Mouse (Mus musculus) kidney, embryonic 15.5 days (tissue): Measurements from ENCODE around the gene 4930469K13Rik. TPM values are rescaled to one million over a fixed set of nuclear protein-coding genes. Genes with fewer than 3 reads are reported as not detected.

ENCODE experiments used
- ATAC-seq: fragments of 200-750 bp; cut with Nextera tagmentation; replicated peaks from 2 replicates; pipeline ENCODE4 v1.8.0; 2017; ENCODE audit warnings: moderate TSS enrichment; ENCODE audit not compliant: low FRiP score
- H3K27ac ChIP-seq: fragments of 300-500 bp; sonication (generic); 2 replicates; pipeline ENCODE4 v1.5.1; 2015; ENCODE audit warnings: mild to moderate bottlenecking, inconsistent platforms
- H3K27me3 ChIP-seq: fragments of 300-500 bp; sonication (generic); 2 replicates; pipeline ENCODE4 v1.6.1; 2015; ENCODE audit warnings: inconsistent platforms
- H3K36me3 ChIP-seq: fragments of 300-500 bp; sonication (generic); 2 replicates; pipeline ENCODE4 v1.6.1; 2015; ENCODE audit warnings: inconsistent platforms
- H3K4me1 ChIP-seq: fragments of 300-500 bp; sonication (generic); 2 replicates; pipeline ENCODE4 v1.6.1; 2015; ENCODE audit warnings: inconsistent platforms
- H3K4me2 ChIP-seq: fragments of 300-500 bp; sonication (generic); 2 replicates; pipeline ENCODE4 v1.6.1; 2015; ENCODE audit warnings: moderate library complexity, mild to moderate bottlenecking, inconsistent platforms
- H3K4me3 ChIP-seq: fragments of 300-500 bp; sonication (generic); replicated peaks from 2 replicates; pipeline ENCODE4 v1.5.1; 2015; ENCODE audit warnings: mild to moderate bottlenecking, inconsistent platforms
- H3K9ac ChIP-seq: fragments of 300-500 bp; sonication (generic); 2 replicates; pipeline ENCODE4 v1.6.1; 2015; ENCODE audit warnings: mild to moderate bottlenecking, inconsistent platforms
- H3K9me3 ChIP-seq: fragments of 300-500 bp; sonication (generic); replicated peaks from 2 replicates; pipeline ENCODE4 v1.6.1; 2016; ENCODE audit warnings: inconsistent platforms
- WGBS: fragments of 180-500 bp; shearing (Covaris S2); methylation state at CpG from one replicate; pipeline ENCODE4 v1.1.7; 2015; ENCODE audit warnings: mixed read lengths; 5-methylcytosine and 5-hydroxymethylcytosine counted together
- polyA plus RNA-seq: library from polyadenylated mRNA; unstranded; fragments of >200 nt; fragmentation: Nextera tagmentation; extraction: Ambion mirVana; gene quantifications from 2 replicates; pipeline ENCODE4 v1.2.1, GENCODE M21; 2015

The 4930469K13Rik gene
- polyA plus RNA-seq, 1 experiment from 2014 or later: 0.48 TPM

- Histone ChIP-seq H3K27me3 (no peaks in the 10 kb centered on the region), H3K4me1 (no peaks in the 10 kb centered on the region), H3K4me3 (no peak overlapping the region), H3K4me2 (no peak overlapping the region), H3K27ac (no peak overlapping the region), H3K36me3 (no peaks in the 10 kb centered on the region), H3K9ac (no peak overlapping the region), H3K9me3 (no peaks in the 10 kb centered on the region)
- WGBS: 70% methylated on average over 5 of the region's 5 CpGs
- no peak for ATAC-seq
These were observed 68.7 kb downstream of the 4930469K13Rik start for GRCm38 (mm10) chr11:34029658-34030057.

- Histone ChIP-seq H3K9ac (no peak overlapping the region), H3K36me3 (no peaks in the 10 kb centered on the region), H3K4me2 (no peak overlapping the region), H3K4me1 (no peaks in the 10 kb centered on the region), H3K4me3 (no peak overlapping the region), H3K9me3 (no peaks in the 10 kb centered on the region), H3K27ac (no peak overlapping the region), H3K27me3 (no peaks in the 10 kb centered on the region)
- no peak for ATAC-seq
- 90% methylated on average over 1 of the region's 1 CpGs for WGBS
These were observed 73.3 kb downstream of the 4930469K13Rik start for GRCm38 (mm10) chr11:34025091-34025490.

GRCm38 (mm10) chr11:34012007-34012652, 86.2 kb downstream of the 4930469K13Rik start:
- Histone ChIP-seq H3K36me3 (no peaks in the 10 kb centered on the region), H3K9ac (no peak overlapping the region), H3K4me2 (no peak overlapping the region), H3K27me3 (no peaks in the 10 kb centered on the region), H3K9me3 (no peaks in the 10 kb centered on the region), H3K27ac (no peak overlapping the region), H3K4me3 (no peak overlapping the region), H3K4me1 (peaks cover 4% of the 10 kb centered on the region; the same call in 1 of the 2 replicates)
- WGBS: 86% methylated on average over 6 of the region's 6 CpGs
- no peak for ATAC-seq

DNA sequence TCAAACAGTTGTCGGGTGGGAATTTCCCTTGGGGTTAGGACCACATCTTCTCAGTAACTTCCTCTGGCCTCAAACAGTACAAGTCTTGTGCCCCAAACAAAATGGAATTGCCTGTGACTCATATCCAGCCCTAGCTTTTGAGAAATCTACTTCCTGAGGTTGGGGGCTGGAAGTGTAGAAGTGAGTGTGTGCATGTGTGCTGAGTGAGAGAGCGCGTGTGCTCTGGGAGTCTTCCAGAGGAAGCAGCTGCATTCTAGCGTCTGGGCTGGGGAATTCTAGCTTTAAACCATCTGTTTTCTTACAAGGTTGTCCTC, 87.5 kb downstream of the 4930469K13Rik start:
- Histone ChIP-seq H3K4me1 (peaks cover 4% of the 10 kb centered on the region; the same call in 1 of the 2 replicates), H3K9me3 (no peaks in the 10 kb centered on the region), H3K27me3 (no peaks in the 10 kb centered on the region), H3K36me3 (no peaks in the 10 kb centered on the region), H3K9ac (no peak overlapping the region), H3K27ac (no peak overlapping the region), H3K4me2 (no peak overlapping the region), H3K4me3 (no peak overlapping the region)
- 62% methylated on average over 4 of the region's 4 CpGs for WGBS
- ATAC-seq: peak; percentile 69

- H3K4me1 ChIP-seq: peaks cover 4% of the 10 kb centered on the region; the same call in 1 of the 2 replicates
- H3K36me3 ChIP-seq: no peaks in the 10 kb centered on the region
- H3K27ac ChIP-seq: 0 out of 2 replicates have a peak overlapping the region, but pooled peaks have one; percentile 6
- H3K4me2 ChIP-seq: no peak overlapping the region
- no peak overlapping the region for H3K9ac ChIP-seq
- H3K4me3 ChIP-seq: no peak overlapping the region
- no peaks in the 10 kb centered on the region for H3K9me3 ChIP-seq
- 76% methylated on average over 7 of the region's 7 CpGs for WGBS
- ATAC-seq: no peak; the same call in 1 of the 2 replicates
- no peaks in the 10 kb centered on the region for H3K27me3 ChIP-seq
These were observed 88.1 kb downstream of the 4930469K13Rik start for GRCm38 (mm10) chr11:34010133-34010858.

GRCm38 (mm10) chr11:34009316-34010087, 88.9 kb downstream of the 4930469K13Rik start:
- Histone ChIP-seq H3K27ac (0 out of 2 replicates have a peak overlapping the region, but pooled peaks have one; percentile 6), H3K4me3 (no peak overlapping the region), H3K9ac (no peak overlapping the region), H3K4me2 (no peak overlapping the region), H3K4me1 (peaks cover 4% of the 10 kb centered on the region; the same call in 1 of the 2 replicates), H3K36me3 (no peaks in the 10 kb centered on the region), H3K27me3 (no peaks in the 10 kb centered on the region), H3K9me3 (no peaks in the 10 kb centered on the region)
- no peak for ATAC-seq
- 77% methylated on average over 12 of the region's 12 CpGs for WGBS

DNA sequence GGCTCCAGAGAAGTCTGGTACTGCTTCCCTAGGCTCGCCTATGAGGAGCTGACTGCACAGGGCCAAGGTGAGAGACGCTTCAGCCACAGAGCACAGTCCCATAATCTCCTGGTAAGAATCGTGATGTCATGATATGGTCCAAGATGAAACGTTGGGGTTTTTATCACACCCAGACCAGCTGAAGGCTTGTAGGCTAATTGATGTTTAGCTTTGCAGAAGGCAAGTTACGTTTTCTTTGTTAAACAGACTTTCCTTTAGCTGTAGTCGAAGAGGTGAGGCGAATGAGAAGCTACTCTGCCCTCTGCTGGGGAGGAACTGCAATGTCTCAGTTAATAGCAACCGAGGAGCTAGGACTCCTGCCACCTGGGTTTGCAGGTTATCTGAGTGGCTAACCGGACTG, 89.7 kb downstream of the 4930469K13Rik start:
- H3K36me3 ChIP-seq: no peaks in the 10 kb centered on the region
- 42% methylated on average over 9 of the region's 9 CpGs for WGBS
- peaks cover 4% of the 10 kb centered on the region; the same call in 1 of the 2 replicates for H3K4me1 ChIP-seq
- no peak overlapping the region for H3K27ac ChIP-seq
- H3K9ac ChIP-seq: no peak overlapping the region
- ATAC-seq: no peak
- H3K9me3 ChIP-seq: no peaks in the 10 kb centered on the region
- H3K4me2 ChIP-seq: no peak overlapping the region
- no peak overlapping the region for H3K4me3 ChIP-seq
- H3K27me3 ChIP-seq: no peaks in the 10 kb centered on the region

DNA sequence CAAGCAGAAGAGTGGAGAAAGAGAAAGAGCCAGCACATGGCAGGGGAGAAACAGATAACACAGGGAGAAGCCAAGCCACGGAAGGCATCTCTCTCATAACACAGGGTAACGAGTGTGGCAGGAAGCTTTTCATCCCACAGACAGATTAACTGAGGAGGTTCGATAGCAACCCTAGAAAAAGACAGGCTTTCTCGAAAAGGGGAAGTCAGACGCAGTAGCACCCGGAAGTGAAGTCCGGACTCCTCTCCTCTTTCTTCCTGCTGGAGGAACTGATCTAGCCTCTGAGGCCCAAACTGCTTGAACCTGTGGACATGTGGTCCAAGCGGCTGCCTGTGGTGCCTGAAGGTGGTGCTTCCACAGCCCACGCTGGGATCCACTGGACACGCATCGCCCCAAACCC, 90.1 kb downstream of the 4930469K13Rik start:
- Histone ChIP-seq H3K9me3 (no peaks in the 10 kb centered on the region), H3K4me1 (peaks cover 4% of the 10 kb centered on the region; the same call in 1 of the 2 replicates)
- 79% methylated on average over 11 of the region's 11 CpGs for WGBS

DNA sequence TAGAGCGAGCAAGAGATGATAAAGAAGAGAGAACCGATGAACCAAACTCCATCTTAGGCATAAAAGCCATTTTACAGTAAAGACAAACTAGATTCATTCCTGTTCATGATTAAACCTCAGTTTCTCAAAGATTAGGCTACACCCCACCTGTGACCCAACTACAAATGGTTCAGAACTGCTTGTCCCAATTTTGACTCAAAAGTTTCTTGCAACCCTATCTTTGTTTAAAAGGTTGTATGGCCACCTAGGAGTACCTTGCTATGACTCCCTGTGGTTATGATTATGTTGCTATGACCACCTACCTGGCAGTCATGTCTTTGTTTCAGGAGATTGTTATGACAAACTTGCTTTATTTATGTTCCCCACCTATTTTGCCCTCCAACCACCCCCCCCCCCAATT, 90.7 kb downstream of the 4930469K13Rik start:
- Histone ChIP-seq H3K27me3 (no peaks in the 10 kb centered on the region), H3K4me2 (no peak overlapping the region), H3K4me1 (peaks cover 4% of the 10 kb centered on the region; the same call in 1 of the 2 replicates), H3K27ac (no peak overlapping the region), H3K9me3 (no peaks in the 10 kb centered on the region), H3K9ac (no peak overlapping the region), H3K36me3 (no peaks in the 10 kb centered on the region), H3K4me3 (no peak overlapping the region)
- no peak for ATAC-seq
- 96% methylated on average over 2 of the region's 2 CpGs for WGBS

More for the DNA sequence above, 90.1 kb downstream of the 4930469K13Rik start:
- Histone ChIP-seq H3K27me3 (no peaks in the 10 kb centered on the region), H3K27ac (no peak overlapping the region), H3K36me3 (no peaks in the 10 kb centered on the region), H3K9ac (no peak overlapping the region), H3K4me3 (no peak overlapping the region), H3K4me2 (no peak overlapping the region)
- ATAC-seq: no peak

GRCm38 (mm10) chr11:34002593-34002965, 95.8 kb downstream of the 4930469K13Rik start:
- H3K4me3 ChIP-seq: no peak overlapping the region
- no peaks in the 10 kb centered on the region for H3K4me1 ChIP-seq
- no peak for ATAC-seq
- no peaks in the 10 kb centered on the region for H3K9me3 ChIP-seq
- WGBS: 73% methylated on average over 5 of the region's 5 CpGs
- H3K36me3 ChIP-seq: no peaks in the 10 kb centered on the region
- no peak overlapping the region for H3K9ac ChIP-seq
- no peaks in the 10 kb centered on the region for H3K27me3 ChIP-seq
- no peak overlapping the region for H3K27ac ChIP-seq
- H3K4me2 ChIP-seq: no peak overlapping the region

DNA sequence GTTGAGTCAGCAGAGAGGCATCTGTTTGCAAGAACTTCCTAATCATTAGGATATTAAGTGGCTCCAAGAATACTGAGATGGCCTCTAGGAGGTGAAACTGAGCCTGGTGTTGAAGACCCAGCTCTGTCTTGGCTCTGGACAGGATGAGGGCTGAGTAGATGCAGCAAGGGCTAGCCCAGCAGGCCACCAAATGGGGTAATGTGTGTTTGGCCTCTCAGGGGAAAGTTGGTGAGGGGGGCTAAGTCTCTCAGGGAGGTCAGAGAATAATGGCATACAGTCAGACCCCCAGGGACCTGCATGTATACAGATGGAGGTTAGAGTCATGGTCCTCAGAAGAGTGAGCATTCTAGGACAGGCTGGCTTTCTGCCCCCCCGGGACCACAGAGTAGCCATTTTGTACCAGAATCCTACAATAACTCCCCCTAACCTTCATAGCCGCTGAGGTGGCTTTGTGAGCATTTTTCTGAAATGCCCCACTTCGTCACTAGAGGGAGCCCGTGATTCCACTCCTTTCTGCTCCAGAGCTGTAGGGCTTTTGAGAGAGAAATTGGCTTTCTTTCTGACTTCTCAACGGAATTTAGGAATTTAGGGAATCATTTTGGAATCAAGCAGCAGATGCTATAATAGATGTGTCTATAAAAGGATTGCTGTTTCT, 96.3 kb downstream of the 4930469K13Rik start:
- WGBS: 8% methylated on average over 5 of the region's 5 CpGs
- H3K27ac ChIP-seq: no peak overlapping the region
- H3K4me3 ChIP-seq: no peak overlapping the region
- ATAC-seq: no peak
- H3K9me3 ChIP-seq: no peaks in the 10 kb centered on the region
- no peaks in the 10 kb centered on the region for H3K27me3 ChIP-seq
- H3K9ac ChIP-seq: no peak overlapping the region
- H3K36me3 ChIP-seq: no peaks in the 10 kb centered on the region
- no peak overlapping the region for H3K4me2 ChIP-seq
- H3K4me1 ChIP-seq: no peaks in the 10 kb centered on the region
